Mouse (Mus musculus): Measurements from ENCODE around the gene Acap3. TPM values are rescaled to one million over a fixed set of nuclear protein-coding genes. Genes with fewer than 3 reads are reported as not detected.
A peak's percentile ranks its signal among the peaks of the same experiment; 100 is the strongest.

The Acap3 gene
- 10 to 100 TPM; 16.9 to 21.4 TPM for total RNA-seq (2021)

DNA sequence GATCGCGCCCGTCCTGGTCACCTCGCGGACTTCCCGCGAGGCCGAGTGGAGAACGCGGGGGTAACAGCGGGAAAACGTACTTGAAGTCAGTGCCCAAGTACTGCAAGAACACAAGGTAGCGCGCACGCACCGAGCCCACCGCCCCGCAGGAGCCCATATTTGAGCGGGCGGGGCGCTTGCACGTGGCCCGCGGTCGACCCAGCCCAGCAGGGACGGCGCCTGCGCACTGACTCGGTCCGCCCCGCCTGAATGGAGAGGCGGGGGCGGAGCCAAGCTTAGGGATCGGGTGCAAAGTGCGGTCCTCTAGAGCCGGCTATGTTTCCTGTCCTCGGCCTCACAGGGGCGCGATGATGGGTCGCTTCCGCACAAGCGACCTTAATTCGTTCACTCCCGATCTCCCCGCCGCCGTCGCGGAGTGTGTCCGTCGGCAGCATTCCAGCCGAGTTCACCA, at the start of gene Acap3, which contains the start of gene Pusl1:
TSS of gene Acap3 (plus strand) at position 272 of the 451 bp plus-strand sequence.
TSS of gene Pusl1 (minus strand) at position 231 of the 451 bp plus-strand sequence.
- peak; percentile 98 for DNase-seq

DNA sequence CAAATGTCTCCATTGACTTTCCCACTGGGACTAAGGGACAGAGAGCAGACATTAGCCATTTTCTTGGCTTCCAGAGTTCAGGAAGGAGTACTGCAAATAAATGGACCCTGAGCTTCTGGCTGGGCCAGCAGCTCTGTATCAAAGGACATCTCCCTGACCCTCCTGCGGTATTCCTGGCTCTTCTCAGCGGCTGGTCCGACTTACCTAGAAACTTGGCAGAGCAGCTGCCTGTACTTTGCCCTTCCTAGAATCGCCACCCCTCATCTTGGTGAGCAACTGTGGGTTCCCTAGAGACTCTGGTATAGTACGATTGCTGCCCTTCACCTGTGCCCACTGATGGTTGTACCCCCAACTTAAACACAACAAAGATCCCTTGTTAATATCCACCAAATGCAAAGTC, 48.4 kb upstream of the Acap3 start:
- no peak for DNase-seq

GRCm38 (mm10) chr4:155846871-155847578, 44.6 kb upstream of the Acap3 start, which contains the start of gene Dvl1:
TSS of gene Dvl1 (plus strand) at chr4:155847402.
- DNase-seq, result peak; percentile 98

- DNase-seq, result peak; percentile 47
Observed at GRCm38 (mm10) chr4:155847591-155848352, 43.9 kb upstream of the Acap3 start.

- DNase-seq, result no peak
Observed at GRCm38 (mm10) chr4:155848434-155849095, 43.1 kb upstream of the Acap3 start.

GRCm38 (mm10) chr4:155849391-155849790, 42.2 kb upstream of the Acap3 start:
- no peak for DNase-seq

DNA sequence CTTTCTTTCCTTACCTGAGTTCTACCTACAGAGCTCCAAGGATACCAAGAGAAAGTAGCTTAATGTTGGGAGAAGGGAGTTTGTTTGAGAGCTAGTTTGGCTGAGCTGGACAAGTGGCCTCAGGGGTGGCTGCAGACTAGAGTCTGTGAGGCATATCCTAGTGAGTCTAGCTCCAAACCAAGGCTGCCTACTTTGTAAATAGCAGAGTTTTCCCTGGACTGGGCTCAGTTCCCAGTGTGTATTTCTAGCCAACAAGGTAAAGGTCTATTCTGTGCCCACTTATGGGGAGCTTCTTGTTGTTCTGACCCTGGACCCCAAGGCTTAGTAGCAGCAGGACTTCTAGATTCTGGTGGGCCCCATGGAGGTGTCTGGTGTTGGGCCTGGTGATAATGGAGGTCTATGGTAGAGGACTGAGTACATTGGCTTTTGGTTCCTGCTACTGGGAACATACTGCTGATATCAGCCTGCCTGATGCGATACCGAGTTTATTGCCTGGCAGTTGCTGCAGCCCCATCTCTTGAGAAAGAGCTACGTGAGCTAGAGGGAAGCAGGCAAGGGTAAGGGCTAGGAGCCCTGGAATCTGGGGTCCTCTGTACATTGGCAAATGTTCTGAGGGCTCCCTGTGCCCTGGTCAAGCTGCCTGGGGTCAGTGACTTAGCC, 41.7 kb upstream of the Acap3 start:
- no peak for DNase-seq

DNA sequence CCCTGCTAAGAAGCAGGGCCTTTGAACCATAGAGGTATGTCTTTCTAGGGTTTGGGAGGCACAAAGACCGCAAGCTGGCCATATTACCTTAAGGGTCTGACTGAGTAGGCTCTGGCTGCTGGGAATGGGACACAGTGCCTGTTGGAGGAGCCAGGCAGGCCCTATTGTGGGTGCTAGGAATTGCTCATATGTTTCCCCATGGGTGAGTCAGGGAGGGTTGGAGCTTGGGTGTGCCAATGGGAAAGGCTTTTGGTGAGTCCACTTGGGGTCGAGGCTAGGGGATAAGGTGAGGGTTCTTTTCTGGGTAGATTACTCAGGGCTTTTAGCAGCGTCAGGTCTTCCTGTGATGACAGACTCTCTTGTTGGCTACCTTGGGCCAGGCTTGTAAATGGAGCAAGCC, 40.3 kb upstream of the Acap3 start:
- no peak for DNase-seq

DNA sequence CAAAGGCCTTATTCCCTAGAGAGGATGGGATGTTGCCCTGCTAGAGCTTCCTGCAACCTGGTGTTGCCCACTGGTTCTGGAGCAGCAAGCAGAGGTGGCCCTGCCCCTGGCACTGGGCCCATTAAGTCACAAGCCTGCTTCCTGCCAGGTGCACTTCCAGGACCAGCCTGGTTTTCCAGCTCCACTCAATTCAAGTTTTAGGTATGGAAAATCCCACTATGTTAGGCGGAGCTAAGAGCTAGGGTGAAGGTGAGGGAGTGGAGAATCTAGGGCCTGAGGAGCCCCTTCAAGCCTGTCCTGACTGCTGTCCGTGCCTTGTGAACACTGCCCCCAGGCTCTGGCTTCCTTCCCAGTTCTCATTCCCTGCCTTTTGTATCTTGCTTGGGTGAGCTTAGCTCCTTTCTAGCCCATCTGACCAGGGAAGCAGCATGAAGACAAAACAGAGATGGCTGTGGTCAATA, 39.6 kb upstream of the Acap3 start:
- no peak for DNase-seq

DNA sequence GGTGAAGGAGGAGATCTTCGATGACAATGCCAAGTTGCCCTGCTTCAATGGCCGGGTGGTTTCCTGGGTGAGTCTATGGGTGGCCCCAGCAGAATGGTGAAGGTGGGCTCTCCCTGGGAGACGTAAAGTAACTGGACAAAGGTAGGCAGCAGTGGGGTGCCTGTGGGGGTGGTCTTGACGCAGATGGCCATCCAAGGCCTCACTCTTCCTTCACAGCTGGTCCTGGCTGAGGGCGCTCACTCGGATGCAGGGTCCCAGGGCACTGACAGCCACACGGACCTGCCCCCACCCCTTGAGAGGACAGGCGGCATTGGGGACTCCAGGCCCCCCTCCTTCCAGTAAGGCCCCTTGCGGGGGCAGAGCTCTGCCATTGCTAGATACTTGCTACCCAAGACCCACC, 38.2 kb upstream of the Acap3 start:
- no peak for DNase-seq

GRCm38 (mm10) chr4:155854991-155855390, 36.6 kb upstream of the Acap3 start:
- no peak for DNase-seq

DNA sequence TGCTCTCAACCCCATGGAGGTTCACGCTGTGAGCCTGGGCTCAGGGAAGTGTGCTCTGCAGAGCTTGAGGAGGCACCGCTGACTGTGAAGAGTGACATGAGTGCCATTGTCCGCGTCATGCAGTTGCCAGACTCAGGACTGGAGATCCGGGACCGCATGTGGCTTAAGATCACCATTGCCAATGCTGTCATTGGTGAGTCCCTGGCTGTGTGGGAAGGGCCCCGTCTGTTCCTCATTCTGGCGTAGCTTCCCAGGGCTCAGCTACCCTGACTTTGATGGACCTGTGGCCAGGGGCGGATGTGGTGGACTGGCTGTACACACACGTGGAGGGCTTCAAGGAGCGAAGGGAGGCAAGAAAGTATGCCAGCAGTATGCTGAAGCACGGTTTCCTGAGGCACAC, 35.6 kb upstream of the Acap3 start:
- no peak for DNase-seq

GRCm38 (mm10) chr4:155856881-155857280, 34.7 kb upstream of the Acap3 start:
- no peak for DNase-seq

DNA sequence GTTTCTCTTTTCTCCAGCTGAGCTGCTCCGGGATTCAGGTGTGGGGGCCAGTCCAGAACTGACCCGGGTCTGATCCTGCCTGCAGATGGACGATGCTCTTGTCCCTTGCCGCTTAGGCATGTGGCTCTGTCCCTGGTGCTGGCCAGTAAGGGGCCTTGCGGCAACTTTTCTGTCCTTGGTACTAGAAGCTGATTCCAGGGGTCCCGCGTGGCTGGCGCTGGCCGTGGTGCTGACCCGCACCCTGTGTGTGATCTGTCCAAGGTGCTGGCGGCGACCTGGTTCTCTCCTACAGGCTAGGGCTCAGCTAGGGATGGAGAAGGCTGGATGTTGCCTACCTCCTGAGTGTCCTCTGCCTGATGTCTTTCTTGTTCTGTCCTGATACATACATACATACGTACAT, 32.3 kb upstream of the Acap3 start:
- DNase-seq, result peak; percentile 87

GRCm38 (mm10) chr4:155861787-155862186, 29.8 kb upstream of the Acap3 start:
- DNase-seq, result no peak

- DNase-seq, result no peak
Observed at GRCm38 (mm10) chr4:155863001-155863400, 28.6 kb upstream of the Acap3 start, which contains the start of gene Tas1r3. TSS of gene Tas1r3 (minus strand) at chr4:155863362.

DNA sequence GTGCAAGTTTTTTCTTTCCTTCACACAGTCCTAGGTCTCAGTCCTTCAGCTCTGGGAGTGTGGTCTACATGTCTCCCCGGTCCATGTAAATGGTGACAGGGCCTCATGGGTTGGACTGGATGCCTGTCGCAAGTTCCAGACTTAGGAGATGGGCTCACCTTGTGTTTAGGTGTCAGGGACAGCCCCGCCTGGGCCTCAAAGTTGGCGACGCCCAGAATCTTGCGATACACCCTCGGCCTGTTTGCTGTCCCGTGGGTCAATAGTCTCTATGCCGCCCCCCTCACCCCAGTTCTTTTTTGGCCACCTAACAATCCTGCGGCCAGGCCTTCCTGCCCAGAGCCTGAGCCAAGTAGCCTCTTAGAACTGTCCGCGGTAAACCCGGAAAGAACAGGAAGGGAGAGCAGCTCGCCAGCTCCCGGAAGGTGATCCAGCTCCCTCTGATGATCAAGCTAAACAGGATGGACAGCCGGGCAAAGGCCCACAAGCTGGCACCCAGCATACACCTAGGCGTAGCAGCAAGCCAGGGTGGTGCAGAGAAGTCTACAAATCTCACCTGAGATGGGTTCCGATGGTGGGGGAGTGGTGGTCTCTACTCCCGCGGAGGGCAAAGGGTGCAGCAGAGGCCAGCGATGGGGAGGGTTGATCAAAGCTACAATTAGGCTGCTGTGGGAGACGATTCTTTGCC, 22.9 kb upstream of the Acap3 start:
- no peak for DNase-seq

DNA sequence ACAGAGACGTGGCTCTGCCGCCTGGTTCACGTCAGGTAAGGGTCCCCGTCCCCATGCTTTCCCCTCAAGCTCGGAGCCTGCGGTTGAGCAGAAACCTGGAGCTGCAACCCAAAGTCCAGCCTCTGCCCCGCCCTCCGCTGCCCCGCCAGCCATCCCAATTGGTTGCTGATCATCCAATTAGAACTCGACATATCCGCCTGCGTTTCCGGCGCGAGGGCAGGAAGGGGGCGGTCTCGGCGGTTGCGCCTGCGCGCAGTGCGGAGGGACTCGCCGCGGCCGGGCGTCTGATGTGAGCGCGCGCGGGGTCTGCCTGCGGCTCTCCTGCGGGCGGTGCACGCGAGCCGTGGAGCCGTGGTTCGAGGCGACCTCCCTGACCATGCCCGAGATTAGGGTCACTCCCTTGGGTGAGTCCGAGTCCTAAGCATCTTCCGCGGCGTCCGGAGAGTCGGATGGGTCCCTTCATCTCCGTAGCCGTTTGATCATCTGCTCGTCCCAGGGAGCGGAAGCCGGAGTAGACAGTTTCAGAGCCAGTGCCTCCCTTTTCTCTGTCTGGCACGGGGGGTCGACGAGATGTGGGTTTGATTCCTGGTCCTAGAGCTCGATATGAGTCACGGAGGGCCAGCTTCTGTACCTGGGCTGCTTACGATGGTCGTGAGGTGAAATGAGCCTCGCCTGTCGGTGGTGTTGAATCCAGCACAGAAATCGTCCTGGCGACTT, 22.1 kb upstream of the Acap3 start, which contains the start of the genes Cptp and Ints11:
TSS of gene Cptp (minus strand) at position 124 of the 717 bp plus-strand sequence.
TSS of gene Ints11 (plus strand) at position 230 of the 717 bp plus-strand sequence.
- peak; percentile 98 for DNase-seq

GRCm38 (mm10) chr4:155871404-155871803, 20.2 kb upstream of the Acap3 start:
- no peak for DNase-seq

DNA sequence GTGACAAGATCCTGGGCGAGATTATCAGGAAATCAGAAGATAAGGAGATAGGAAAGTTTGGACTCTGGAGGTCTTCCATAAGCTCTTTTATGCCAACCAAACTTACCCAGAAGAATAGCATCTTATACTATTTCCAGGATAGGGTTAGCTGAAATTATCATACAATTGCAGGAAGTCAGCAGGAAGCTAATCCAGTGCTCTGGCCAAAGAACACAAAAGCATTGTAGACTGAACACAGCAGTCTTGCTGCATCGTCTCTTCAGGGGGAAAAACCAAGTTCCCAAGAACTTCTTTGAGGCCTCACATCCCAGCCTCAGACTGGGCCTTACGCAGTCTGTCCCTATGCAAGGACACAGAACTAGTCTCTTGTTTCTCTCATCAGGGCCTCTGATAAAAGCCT, 8.0 kb upstream of the Acap3 start:
- DNase-seq, result no peak

GRCm38 (mm10) chr4:155886330-155886729, 5.3 kb upstream of the Acap3 start:
- no peak for DNase-seq
